Mouse (Mus musculus): ENCODE results near the gene Defb47. TPM values are rescaled to one million over a fixed set of nuclear protein-coding genes. Genes with fewer than 3 reads are reported as not detected.

Defb47 gene
- total RNA-seq (2012; rRNA removed) (not detected in 2 replicates), polyA plus RNA-seq (2012; ENCODE audit: insufficient read depth in 1 of 2, insufficient read length in 2 of 2, low read depth in 1 of 2, low replicate concordance in 2 of 2, missing spikeins in 1 of 2) (not detected)

- DNase-seq (ENCODE audit: low read depth, low spot score) = no peak
- peaks cover 0 to 2% of the 10 kb centered on the region in 2 experiments; a peak in 2 of 4 replicates for H3K27me3 ChIP-seq (ENCODE audit: control insufficient read depth in 1 of 2, insufficient read depth in 2 of 2, low read length in 2 of 2)
- no peaks in the 10 kb centered on the region for H3K9me3 ChIP-seq (replicated peaks; ENCODE audit: insufficient read depth, low read length)
- H3K4me1 ChIP-seq (ENCODE audit: control insufficient read depth in 1 of 2, insufficient read depth in 2 of 2, low read length in 2 of 2) = no peaks in the 10 kb centered on the region
- no peak within 1 kb of the TSS for H3K27ac ChIP-seq (ENCODE audit: control insufficient read depth, low read depth, low read length)
- H3K79me2 ChIP-seq (ENCODE audit: control insufficient read depth, insufficient read depth, low read length, poor library complexity) = no peaks in the 10 kb centered on the region
- TF ChIP-seq HCFC1 (IDR thresholded peaks at IDR 0.05; ENCODE audit: low read depth, low read length) (no peak), BHLHE40 (IDR thresholded peaks at IDR 0.05; ENCODE audit: borderline replicate concordance, low read depth, low read length) (no peak), TBP (IDR thresholded peaks at IDR 0.05; ENCODE audit: low read depth, low read length) (no peak), POLR2A (IDR thresholded peaks at IDR 0.05; ENCODE audit: control insufficient read depth in 1 of 2, insufficient read depth in 1 of 2, low read depth in 1 of 2, low read length in 2 of 2, poor library complexity in 1 of 2) (no peak), USF1 (IDR thresholded peaks at IDR 0.05; ENCODE audit: low read depth, low read length) (no peak), NRF1 (IDR thresholded peaks at IDR 0.05; ENCODE audit: insufficient read depth, low read depth, low read length, poor library complexity, severe bottlenecking) (no peak), USF2 (IDR thresholded peaks at IDR 0.05; ENCODE audit: borderline replicate concordance in 1 of 2, insufficient read depth in 1 of 2, low read depth in 1 of 2, low read length in 2 of 2) (no peak), POLR2AphosphoS2 (IDR thresholded peaks at IDR 0.05; ENCODE audit: low read length) (no peak), GABPA (IDR thresholded peaks at IDR 0.05; ENCODE audit: low read depth, low read length) (no peak), CHD2 (IDR thresholded peaks at IDR 0.05; ENCODE audit: low read length) (no peak), RAD21 (IDR thresholded peaks at IDR 0.05; ENCODE audit: low read depth, low read length) (no peak), CHD1 (IDR thresholded peaks at IDR 0.05; ENCODE audit: low read depth, low read length) (no peak), ZNF384 (IDR thresholded peaks at IDR 0.05; ENCODE audit: low read depth, low read length) (no peak), POLR2AphosphoS5 (IDR thresholded peaks at IDR 0.05; ENCODE audit: borderline replicate concordance, low read depth, low read length) (no peak), MYC (IDR thresholded peaks at IDR 0.05; ENCODE audit: low read depth, low read length) (no peak)
- no peak within 1 kb of the TSS for H3K9ac ChIP-seq (ENCODE audit: control insufficient read depth, low read depth, low read length, poor library complexity, severe bottlenecking)
- no peak within 1 kb of the TSS for H3K4me3 ChIP-seq (ENCODE audit: control insufficient read depth in 1 of 2, insufficient read depth in 1 of 2, low read depth in 2 of 2, low read length in 2 of 2)
- no peaks in the 10 kb centered on the region for H3K36me3 ChIP-seq (ENCODE audit: control insufficient read depth in 1 of 2, insufficient read depth in 2 of 2, low read length in 2 of 2)
Observed at GRCm38 (mm10) chr14:62997777-62998176, at the start of gene Defb47. Gene Defb47, plus strand, starts transcription at chr14:62998077.

GRCm38 (mm10) chr14:62956091-62956490, 41.8 kb upstream of the Defb47 start:
- Histone ChIP-seq H3K79me2 (ENCODE audit: control insufficient read depth, insufficient read depth, low read length, poor library complexity) (no peaks in the 10 kb centered on the region), H3K9ac (ENCODE audit: control insufficient read depth, low read depth, low read length, poor library complexity, severe bottlenecking) (no peak overlapping the region), H3K4me1 (ENCODE audit: control insufficient read depth in 1 of 2, insufficient read depth in 2 of 2, low read length in 2 of 2) (no peaks in the 10 kb centered on the region), H3K27ac (ENCODE audit: control insufficient read depth, low read depth, low read length) (no peak overlapping the region), H3K36me3 (ENCODE audit: control insufficient read depth in 1 of 2, insufficient read depth in 2 of 2, low read length in 2 of 2) (no peaks in the 10 kb centered on the region), H3K27me3 (ENCODE audit: control insufficient read depth in 1 of 2, insufficient read depth in 2 of 2, low read length in 2 of 2) (no peaks in the 10 kb centered on the region), H3K9me3 (replicated peaks; ENCODE audit: insufficient read depth, low read length) (no peaks in the 10 kb centered on the region), H3K4me3 (ENCODE audit: control insufficient read depth in 1 of 2, insufficient read depth in 1 of 2, low read depth in 2 of 2, low read length in 2 of 2) (no peak overlapping the region)
- no peak for DNase-seq (ENCODE audit: low read depth, low spot score)
- no peak for TF ChIP-seq ETS1 (IDR thresholded peaks at IDR 0.05; ENCODE audit: low read depth, low read length)
- TF ChIP-seq USF1 (IDR thresholded peaks at IDR 0.05; ENCODE audit: low read depth, low read length) = no peak
- TF ChIP-seq ELF1 (IDR thresholded peaks at IDR 0.05; ENCODE audit: low read depth, low read length) = no peak
- TF ChIP-seq ZMIZ1 (IDR thresholded peaks at IDR 0.05; ENCODE audit: low read depth, low read length) = no peak
- no peak for TF ChIP-seq SIN3A (IDR thresholded peaks at IDR 0.05; ENCODE audit: low read length)
- TF ChIP-seq NELFE (IDR thresholded peaks at IDR 0.05; ENCODE audit: low read depth, low read length) = no peak
- TF ChIP-seq MXI1 (IDR thresholded peaks at IDR 0.05; ENCODE audit: low read depth, low read length) = no peak
- TF ChIP-seq MYC (IDR thresholded peaks at IDR 0.05; ENCODE audit: low read depth, low read length) = no peak
- TF ChIP-seq EP300 (IDR thresholded peaks at IDR 0.05; ENCODE audit: low read depth in 1 of 2, low read length in 2 of 2) = no peak
- TF ChIP-seq KAT2A (conservative IDR thresholded peaks at IDR 0.05; ENCODE audit: low read depth, low read length) = no peak
- TF ChIP-seq TBP (IDR thresholded peaks at IDR 0.05; ENCODE audit: low read depth, low read length) = no peak
- no peak for TF ChIP-seq CTCF (IDR thresholded peaks at IDR 0.05 in 2 of 3, conservative IDR thresholded peaks at IDR 0.05 in 1 of 3; ENCODE audit: control insufficient read depth in 1 of 3, insufficient read depth in 1 of 3, low read depth in 2 of 3, low read length in 3 of 3, poor library complexity in 1 of 3, severe bottlenecking in 1 of 3)
- no peak for TF ChIP-seq RCOR1 (IDR thresholded peaks at IDR 0.05; ENCODE audit: low read depth, low read length)
- no peak for TF ChIP-seq SMC3 (IDR thresholded peaks at IDR 0.05; ENCODE audit: low read depth, low read length)
